Mouse (Mus musculus) kidney, postnatal 10 days (tissue): ENCODE measurements around the gene C1qc.

Source experiments
- DNase-seq: peaks from one replicate; pipeline ENCODE4 v3.0.0; 2021; ENCODE audit warnings: mixed read lengths

C1qc gene

DNA sequence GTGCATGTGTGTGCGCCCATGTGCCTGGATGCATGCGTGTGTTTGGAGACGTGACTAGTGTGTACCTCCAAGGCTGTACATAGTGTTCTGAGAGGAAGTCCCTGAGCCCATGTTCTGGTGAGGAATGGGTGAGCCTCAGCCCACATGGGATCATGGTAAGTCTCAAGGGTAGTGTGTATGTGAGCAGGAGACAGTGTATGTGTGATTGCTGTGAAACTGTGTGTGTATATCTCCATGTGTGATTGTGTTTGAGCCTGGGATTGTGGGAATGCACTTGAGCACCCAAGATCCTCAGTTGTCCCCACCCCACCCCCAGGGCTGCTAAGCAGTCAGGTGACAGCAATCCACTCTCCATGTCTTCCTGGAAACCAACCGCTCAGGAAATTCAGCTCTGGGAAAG is 2.0 kb upstream of the C1qc start:
- no peak for DNase-seq

DNA sequence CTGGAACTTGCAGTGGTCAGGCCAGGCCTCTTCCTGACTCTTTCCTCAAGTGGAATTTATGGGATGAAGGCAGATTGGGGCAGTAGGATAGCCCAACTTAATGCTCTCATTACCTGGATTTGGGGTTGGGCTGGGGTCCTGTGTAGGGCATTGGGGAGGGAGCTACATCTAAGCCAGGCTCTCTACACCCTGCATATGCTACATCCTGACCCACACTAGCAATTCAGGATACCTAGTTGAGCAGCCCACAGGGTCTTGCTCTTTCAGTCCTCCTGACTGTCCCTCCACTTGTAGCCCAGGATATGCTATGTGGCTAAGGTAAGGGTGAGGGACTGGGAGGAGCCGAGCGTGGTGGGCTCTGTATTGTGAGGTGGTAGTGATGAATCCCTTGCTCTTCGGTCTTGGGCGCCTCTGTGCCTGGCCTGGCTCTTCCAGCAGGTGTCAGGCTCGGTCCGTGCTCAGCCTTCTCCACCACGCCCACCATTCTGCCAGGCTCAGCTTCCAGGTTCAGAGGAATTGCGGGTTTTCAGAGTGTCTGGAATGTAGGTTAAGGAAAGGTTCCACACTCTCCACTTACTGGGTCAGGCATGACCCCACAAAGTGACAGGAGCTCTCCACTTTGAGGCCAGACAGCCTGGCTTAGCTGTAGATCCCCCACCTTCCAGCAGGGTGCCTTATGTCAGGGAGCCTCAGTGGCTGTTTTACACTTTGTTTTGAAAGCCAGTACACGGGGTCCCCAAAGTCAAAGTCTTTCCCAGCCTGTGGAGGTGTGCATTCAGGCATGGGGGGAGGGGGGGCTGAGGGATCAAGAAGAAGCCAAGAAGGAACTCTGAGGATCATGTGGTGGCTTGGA is 1.1 kb upstream of the C1qc start:
- DNase-seq = peak; percentile 58

DNA sequence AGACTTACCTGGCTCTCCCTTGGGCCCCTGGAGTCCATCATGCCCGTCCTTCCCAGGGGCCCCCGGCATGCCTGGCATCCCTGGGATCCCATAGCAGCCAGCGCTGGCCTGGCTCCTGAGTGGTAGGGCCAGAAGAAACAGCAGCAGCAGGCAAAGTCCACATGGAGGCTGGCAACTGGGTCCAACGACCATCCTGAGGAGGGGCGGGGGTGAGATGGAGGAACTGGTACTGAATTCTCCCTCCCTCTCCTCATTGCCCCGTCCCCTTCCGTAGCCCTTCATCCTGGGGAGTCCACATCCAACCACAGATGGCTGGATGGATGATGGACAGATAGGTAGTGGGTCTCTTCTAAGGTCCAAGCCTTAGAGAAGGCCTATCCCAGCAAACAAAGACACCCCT is 494 bp downstream of the C1qc start:
- DNase-seq = no peak

DNA sequence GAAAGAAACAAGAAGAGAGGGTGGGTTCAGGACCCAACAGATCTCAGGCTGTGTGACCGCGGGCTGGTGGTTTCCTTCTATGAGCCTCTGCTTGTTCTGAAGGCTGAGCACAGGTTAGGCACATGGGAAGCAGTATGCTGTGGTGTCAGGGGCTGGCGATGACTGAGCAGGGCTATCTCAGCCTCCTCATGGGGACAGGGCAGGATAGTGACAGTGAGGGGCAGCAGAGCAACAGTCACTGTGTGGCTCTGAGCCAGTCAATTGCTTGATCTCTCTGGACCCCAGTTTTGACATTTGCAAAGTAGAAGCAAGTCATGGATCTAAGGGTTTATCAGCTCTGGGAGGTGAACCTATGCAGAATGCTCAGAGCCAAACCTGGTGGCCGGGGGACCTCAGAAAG is 1.8 kb downstream of the C1qc start:
- no peak for DNase-seq

DNA sequence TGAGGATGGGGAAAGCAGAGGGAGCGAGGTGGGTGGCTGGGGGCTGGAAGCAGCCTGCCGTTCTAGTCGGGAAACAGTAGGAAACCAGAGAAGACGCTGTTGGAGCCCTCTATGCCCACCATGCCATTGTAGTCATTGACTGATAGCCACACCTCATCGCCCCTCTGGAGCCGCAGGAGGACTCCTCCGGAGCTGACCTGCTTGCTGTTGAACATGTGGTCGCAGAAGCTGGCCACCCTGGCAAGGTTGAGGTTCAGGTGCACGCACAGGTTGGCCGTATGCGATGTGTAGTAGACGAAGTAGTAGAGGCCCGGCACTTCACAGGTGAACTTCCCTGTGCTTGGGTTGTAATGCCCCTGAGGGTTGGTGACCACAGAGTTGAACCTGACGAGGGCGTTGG is 2.9 kb downstream of the C1qc start:
- no peak for DNase-seq

DNA sequence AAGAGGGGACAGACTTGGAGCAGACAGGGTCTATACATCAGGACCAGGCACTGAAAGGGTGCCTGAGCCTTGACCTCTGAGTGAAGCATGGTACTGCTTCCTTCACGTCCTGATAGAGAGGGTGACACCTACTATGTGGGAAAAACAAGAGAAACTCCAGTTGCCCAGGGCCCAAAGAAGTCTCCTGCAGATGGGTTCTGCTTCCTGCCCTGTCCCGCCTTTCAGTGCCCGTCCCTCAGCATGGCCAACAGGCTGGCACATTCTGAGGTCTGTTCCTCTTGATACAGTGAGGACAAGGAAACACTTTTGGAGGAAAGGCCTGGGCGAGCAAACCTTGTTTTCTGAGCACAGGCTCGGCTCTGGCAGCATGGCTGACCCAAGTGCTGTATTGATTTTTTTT is 5.2 kb downstream of the C1qc start:
- DNase-seq = no peak

DNA sequence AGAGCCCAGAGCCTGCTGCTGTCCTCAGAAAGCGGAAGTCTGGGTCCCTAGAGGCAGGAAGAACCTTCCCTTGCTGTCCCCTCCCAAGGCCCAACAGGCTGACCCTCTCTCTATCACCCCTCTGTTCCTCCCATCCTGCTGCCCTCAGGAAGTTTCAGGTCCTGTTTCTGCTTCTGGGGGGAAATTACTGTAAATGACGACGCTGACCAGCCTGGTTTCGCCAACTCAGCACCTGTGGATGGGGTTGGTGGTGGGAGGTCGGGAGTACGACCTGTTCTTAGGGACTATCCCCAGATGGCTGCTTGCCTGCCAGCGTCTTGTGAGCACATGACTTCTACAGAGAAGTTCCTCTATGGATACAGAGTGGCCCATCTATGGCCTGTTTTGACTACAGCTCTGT is 6.8 kb downstream of the C1qc start, which contains the start of gene C1qb:
Gene C1qb (minus strand): TSS at position 87 of the 400 bp plus-strand sequence.
- DNase-seq = no peak

DNA sequence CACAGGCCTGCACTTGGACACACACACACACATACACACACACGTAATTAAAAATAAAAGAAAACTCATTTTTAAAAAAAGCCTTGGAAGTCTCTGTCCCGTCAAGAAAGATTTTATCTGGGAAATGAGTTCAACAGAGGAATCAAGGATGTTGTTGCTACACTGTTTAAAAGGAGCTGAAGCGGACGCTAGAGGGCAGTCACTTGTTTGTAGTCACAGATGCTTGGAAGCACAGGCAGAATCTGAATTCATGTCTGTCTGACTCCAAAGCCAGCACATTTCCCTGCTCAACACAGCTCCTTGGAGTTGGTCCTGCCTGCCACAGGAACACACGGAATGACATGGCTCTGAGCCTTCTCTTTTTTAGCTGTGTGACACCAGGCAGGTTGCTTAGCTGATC is 14.3 kb downstream of the C1qc start:
- DNase-seq = peak; percentile 46

DNA sequence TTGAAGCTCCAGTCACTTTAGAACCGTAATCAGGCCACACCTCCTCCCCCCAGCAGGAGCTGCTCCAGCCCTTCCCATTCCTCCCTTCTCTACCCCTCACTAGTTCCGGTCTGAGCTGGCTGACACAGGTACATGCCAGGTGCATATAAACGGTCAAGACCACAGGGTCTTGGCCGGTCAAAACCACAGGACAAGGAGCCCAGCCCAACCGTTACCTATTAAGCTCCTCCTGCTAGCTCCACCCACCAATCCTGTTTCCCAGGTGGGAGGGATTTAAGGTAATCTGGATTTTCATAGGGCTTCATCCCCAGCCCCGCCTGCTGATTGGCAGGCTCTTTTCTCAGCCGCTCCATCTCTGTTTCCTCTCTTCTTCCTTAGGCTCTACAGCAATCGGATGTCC is 14.7 kb downstream of the C1qc start:
- DNase-seq = no peak

DNA sequence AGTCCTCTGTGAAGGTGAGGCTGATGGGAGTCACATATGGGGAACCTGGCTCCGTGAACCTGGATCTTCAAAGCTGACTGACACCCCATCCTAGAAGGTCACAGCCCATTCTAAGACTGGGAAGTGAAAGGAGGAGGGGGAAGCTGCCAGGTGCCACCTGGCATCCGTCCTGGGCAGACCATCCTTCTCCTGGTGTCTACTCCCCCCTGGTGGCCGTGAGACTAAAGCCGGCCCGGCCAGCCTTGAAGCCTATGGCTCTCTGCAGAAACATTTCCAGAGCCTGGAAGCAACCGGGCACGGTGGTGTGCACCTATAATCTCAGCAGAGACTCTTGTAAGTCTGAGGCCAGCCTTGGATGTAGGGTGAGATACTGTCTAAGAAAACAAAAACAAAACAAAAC is 15.9 kb downstream of the C1qc start:
- DNase-seq = peak; percentile 78

DNA sequence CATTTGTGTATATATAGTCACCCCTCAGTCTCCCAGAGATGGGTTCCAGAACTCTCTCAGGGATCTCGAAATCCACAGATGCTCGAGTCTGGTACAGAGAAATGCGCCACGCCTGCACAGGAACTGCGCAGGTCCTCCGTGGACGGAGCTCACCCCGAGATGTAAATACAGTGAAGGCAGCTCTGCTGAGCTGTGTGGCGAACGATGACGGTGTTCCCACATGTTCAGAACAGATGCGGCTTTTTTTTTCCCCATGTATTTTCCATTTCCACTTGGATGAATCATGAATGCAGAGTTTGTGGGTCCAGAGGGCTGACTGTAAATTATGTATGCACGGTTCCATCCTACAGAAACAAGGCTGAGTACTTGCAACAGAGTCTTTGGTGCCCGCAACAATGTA is 17.9 kb downstream of the C1qc start:
- DNase-seq = no peak

DNA sequence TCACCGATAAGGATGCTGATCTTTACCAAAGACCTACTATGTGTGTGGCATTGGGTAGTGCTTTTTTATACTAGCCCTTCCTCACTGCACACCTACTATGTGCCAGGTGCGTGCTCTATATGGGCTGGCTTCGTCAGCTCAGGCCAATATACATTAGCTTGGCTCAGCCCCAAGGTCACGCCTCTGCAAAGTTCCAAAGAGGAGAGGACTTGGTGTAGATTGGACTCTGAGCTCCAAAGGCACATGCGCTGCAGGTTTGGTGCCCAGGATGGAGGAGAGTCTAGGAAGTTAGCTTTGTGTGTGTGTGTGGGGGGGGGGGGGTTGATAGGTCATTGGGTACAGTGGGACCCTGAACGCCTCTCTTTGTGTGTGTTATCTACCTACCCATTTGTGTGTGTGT is 24.5 kb downstream of the C1qc start:
- DNase-seq = no peak

DNA sequence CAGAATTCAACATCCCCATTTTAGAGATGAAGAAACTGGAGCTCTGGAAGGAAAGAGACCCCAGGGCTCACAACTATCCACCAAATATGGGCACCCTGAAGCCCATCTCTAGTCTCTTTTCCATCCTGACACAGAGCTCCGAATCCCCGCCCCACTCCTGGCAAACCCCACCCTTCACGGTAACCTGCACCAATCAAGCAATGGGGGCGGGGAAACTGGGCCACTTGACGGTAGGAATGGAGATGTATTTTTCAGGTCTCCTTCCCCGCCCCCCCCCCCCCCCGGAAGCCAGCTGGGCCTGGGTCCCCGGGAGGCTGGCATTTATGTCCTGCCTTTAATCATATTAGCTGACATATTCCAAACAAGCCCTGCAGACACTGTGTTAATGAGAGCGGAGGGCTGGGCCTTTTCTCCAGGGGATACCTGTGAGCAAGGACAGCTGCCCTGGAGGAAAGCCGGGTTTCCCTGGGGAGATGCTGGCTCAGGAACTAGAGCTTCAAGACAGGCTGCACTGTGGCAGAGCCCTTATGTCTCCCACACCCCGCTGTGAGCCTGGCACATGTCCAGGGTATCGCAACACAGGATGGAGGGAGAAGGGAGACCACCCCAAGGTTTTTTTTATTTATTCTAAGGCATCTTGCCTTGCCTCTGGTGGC is 25.0 kb downstream of the C1qc start:
- DNase-seq = no peak

DNA sequence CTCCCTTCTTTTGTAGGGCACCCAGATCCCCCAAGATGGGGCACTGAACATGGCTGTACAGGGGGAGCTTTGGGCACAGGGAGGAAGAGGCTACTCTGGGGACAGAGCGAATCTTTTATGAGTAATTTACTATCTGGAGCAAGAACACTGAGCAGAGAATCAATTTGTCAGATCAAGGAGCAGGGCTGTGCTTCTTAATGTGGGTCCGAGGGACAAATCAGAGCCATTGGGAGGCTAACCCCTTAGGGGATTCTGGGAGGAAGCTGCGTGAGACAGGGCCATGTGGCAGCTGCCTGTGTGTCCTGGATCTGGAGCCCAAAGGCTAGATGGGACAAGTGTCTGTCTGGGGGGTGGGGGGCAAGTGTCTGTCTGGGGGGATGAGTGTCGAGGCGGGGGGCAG is 27.3 kb downstream of the C1qc start:
- DNase-seq = no peak

DNA sequence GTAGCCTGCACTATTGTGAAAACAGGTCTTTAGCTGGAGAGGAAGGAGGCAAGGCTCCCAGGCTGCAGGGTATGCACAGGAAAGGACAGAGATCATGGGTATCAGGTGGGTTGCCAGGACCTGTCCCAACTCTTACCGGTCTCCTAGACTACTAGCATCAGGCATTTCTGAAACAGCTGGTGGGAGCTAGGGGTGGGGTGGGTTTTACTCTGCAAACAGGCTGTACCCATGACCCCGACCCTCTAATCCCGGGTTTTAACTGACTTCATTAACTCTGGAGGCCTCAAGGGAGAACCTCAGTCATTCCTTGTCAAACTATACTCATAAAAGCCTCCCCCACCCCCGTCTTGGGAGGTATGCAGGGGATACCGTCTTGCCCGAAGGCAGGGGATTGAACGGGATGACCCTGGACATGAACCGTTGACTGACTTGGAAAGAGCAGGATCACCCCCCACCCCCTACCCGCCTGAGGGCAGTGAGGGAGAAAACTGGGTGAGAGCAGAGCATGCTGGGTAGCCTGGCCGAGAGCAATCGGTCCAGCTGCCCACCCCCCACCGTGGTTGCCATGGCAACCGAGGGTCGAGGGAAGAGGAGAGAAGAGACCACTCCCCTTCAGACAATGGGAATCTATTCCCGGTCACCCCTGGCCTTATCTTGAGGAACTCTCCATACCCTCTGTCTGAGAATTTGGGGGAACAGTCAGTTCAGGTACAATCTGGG is 28.0 kb downstream of the C1qc start:
- DNase-seq = no peak

DNA sequence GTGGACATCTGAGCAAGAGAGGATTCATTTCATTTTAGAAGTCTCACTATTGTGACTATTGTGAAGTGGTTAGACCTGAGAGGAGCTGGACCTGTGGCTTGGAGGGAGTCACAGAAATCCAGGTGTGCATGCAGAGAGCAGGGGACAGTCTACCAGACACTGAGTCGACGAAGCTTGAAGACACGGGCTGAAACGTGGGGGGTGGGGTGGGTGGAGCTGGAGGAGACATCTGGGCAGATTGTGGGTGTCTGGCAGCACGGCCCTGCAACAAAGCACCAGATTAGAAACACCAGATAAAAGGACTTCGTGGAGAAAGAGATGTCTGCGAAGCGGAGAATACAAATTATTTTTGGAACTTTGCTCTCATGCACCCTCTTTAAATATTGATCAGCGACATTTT is 29.3 kb downstream of the C1qc start:
- no peak for DNase-seq

DNA sequence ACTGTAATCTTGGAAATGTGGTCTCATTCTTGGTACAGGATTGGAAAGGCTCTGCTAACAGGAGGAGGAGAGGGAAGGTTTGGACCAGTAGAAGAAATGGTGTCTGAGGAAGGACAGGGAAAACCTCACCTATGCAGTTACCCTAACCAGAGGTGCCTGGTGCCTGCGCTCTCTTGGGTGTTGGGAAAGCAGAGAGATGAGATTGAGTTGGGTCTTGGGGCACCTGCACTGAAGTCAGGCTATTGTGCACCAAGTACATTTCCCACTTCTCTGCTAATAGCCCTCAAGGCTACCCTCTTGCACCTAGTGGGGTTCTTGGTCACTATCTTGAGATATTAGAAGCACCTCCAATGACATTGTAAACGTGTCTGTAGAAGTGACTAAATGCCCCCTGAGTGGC is 30.5 kb downstream of the C1qc start:
- no peak for DNase-seq

DNA sequence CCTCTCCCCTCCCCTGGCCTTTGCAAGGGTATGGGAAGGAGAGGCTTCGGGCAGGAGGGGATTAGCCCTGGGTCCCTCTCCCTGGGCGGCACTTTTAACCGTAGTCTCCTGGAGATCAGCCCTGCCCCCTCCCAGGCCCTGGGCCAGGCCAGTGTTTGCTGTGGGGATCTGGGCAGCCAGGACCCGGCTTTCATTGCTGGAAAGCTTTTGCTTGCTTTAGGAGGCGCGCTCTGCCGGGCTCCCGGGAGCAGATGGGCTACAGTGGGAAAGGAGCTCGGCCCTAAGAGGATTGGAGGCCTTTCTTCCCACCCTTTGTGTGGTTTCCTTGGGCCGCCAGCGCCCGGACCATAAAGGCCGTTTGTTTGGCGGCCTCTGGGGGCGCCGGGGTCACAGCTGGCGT is 31.1 kb downstream of the C1qc start:
- DNase-seq = no peak

DNA sequence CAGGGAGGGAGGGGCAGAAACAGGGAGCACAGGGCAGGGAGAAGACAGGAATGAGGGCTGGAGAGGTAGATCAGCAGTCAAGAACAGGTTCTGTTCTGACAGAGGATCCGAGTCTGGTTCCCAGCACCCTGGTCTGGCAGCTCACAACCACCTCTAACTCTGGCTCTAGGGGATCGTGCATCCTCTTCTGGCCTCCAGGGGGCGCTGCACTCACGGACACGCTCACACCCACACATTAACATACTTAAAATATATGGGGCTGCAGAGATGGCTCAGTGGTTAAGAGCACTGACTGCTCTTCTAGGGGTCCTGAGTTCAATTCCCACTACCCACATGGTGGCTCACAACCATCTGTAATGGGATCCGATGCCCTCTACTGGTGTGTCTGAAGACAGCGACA is 32.8 kb downstream of the C1qc start:
- DNase-seq = no peak

DNA sequence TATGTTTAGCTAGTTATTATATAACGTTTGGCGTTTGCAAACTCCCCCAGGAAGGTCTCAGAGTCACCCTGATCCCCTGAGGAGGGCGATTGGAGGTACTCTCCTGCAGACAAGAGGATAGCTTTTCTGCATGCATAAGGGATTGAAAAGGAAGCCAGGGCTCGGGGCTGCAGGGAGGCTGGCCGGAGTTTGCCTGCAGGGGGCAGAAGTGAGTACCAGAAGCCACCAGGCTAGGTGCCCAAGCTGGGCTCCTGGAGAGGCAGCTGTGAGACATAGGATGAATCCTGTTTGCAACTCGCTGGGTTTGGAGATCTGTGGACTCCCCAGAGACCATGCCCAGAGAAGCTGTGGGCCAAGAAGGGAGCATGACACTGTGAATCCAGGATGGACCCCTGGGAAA is 37.8 kb downstream of the C1qc start:
- DNase-seq = peak; percentile 33

DNA sequence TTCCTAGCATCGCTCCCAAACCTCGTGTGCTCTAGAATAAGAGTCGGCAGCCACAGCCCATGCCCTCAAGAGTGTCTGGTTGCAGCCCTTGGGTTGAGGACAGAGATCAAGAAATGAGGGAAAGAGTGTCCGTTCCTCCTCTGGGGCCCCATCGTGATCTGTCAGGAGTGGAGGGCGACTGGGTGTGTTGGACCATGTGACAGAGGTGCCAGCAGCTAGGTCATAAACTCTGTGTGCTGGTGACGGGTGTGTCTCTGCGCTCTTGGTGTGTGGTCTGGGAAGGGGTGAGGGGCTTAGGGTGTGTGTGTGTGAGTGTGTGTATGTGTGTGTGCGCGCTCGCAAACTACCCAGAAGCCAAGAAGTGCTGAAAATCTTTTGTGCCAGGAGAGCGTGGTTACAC is 39.9 kb downstream of the C1qc start:
- no peak for DNase-seq

DNA sequence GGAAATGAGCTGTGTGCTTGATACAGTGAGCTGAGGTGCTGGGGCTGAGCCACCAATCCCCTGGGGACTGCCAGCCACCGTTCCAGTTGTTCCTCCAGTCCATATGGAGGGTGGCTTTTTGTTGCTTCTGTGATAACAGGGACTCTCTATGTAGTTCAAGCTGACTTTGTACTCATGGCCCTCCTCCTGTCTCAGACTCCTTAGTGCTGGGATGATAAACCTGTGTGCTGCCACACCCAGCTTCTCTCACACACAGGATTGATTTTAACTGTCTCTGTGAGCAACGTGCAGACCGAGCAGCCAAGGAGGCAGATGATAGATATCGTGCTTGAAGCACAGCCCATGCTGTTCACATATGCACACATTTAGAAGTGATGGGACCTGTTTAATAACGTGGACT is 40.7 kb downstream of the C1qc start:
- DNase-seq = no peak

DNA sequence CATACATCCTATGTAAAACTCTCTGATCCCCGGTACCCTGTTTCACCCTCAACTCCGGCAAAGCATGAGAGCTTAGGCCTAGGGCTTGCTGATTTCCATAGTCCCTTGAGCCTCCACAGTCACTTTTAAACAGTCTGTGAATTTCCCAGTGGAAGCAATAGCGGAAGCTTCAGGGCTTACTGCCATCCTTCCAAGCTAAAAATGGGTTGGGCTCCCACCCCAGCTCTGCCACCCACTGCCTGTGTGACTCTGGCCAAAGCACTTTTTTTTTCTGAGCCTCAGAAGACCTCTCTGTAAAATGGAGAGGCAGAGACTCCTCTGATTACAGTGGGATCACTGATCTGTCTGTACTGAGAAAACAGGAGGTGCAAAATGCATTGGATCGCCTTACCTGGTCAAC is 44.3 kb downstream of the C1qc start:
- DNase-seq = no peak

DNA sequence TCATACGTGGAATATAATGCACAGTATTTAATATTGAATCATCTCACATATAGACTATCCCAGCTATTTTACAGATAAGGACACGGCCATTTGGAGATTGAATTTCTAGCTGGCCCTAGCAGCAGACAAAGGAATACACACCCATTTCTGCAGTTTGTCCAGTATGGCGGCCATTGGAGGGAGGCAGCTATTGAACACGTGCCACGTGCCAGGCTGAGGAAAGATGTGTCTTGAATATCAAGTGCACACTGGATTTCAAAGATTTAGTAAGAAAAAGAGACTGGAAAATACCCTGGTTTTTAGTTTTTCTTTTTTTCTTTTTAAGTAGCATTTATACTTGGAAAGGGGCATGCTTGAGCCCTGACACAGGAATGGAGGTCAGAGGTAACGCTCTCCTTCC is 45.7 kb downstream of the C1qc start:
- no peak for DNase-seq
